Mouse (Mus musculus): ENCODE results near the gene Armc2.

DNA sequence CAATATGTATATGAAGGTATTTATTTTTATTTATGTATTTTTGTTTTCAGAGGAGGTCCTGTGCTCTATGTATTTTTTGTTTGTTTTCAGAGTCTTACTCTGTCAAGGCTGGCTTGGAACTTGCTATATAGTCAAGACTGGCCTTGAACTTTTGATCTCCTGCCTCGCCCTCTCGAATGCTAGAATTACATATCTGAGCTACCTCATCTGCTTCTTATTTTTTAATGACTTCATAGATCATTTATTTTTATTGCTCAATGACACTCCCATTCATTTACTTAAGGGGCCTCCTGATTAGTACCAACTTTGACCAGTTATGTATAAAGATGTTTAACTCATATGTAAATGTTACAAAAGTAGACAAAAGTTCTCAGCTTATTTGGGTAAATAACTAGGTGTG, 121.4 kb downstream of the Armc2 start:
- no peak for TF ChIP-seq CTCF (IDR thresholded peaks at IDR 0.05; ENCODE audit: control insufficient read depth, insufficient read depth, insufficient replicate concordance, low read depth, low read length)
- TF ChIP-seq POLR2A (IDR thresholded peaks at IDR 0.05; ENCODE audit: control insufficient read depth, low read depth, low read length), result no peak
